ENCODE assay signal across 24 mouse cellular contexts in the genomic region with DNA sequence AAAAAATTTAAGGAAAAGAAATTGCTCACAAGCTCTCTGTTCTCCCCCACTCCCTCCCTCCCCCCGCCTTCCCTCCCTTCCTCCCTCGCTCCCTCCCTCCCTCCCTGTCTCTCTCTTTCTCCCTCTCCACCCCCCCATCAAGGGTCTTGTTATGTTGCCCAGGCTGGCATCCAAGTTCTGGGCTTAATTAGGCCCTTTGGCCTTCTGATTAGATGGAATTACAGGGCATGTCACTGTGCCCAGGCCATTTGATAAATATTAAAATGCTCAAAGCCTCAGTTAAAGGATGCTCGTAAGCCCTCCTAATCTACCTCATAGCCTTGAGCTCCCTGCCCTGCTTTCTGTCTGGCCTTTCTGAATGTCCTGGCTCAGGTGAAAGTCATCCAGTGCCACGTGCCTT. TPM values are rescaled to one million over a fixed set of nuclear protein-coding genes. Genes with fewer than 3 reads are reported as not detected.
DNase-seq lines count a peak whose midpoint lies in the region; ATAC-seq and TF ChIP-seq lines count a peak whose summit lies in the region.
"Had no signal": no experiment of that assay in that cellular context is flagged by ENCODE, and none has a peak within 500 bp of the region (broad histone marks: within the 10 kb centered on the region; RNA-seq: fewer than 3 reads in every experiment).

No protein-coding gene starts in this region.

- H3K9ac ChIP-seq in forebrain, embryonic 14.5 days (ENCODE audit: low read length), result no peak overlapping the region
- H3K9ac ChIP-seq in forebrain, embryonic 16.5 days (replicated peaks; ENCODE audit: low read depth, low read length), result no peak overlapping the region

- H3K4me3 ChIP-seq in forebrain, embryonic 14.5 days (ENCODE audit: low read depth, low read length), result no peak overlapping the region
- H3K4me3 ChIP-seq in forebrain, embryonic 16.5 days (replicated peaks; ENCODE audit: low read length), result no peak overlapping the region

- peaks cover 84% of the 10 kb centered on the region for H3K36me3 ChIP-seq in forebrain, embryonic 14.5 days (ENCODE audit: control insufficient read depth, insufficient read depth, low read length)
- H3K36me3 ChIP-seq in forebrain, embryonic 16.5 days (ENCODE audit: control insufficient read depth, insufficient read depth), result peaks cover 15% of the 10 kb centered on the region

- peak; percentile 38 for DNase-seq in forebrain, embryonic 14.5 days (ENCODE audit: low spot score)
- DNase-seq in ovary, adult 18-20 months (ENCODE audit: low spot score), result peak; percentile 52
- DNase-seq in ovary, postnatal 10 days (ENCODE audit: low spot score), result no peak
- peak; percentile 57 for DNase-seq in brain, embryonic 14.5 days (ENCODE audit: low read depth)
- DNase-seq in left cerebral cortex, postnatal 36 days (ENCODE audit: low spot score in 2 of 2), result no peak
- DNase-seq: adrenal gland, adult 2 months; adrenal gland, adult 8-10 months; adrenal gland, postnatal 10 days; adrenal gland, postnatal 14 days; adrenal gland, postnatal 25 days; adrenal gland, postnatal 36 days; B cell, adult 2 months; cerebellum, adult 11 months; cerebellum, adult 11-12 months; cerebellum, adult 18-20 months; cerebellum, adult 2 months had no signal

- no peak for TF ChIP-seq CTCF in brain, embryonic 14.5 days (IDR thresholded peaks at IDR 0.05; ENCODE audit: borderline replicate concordance, extremely low read depth, insufficient read depth, insufficient read length)

- WGBS in forebrain, embryonic 14.5 days, result 58% methylated on average over 4 of the region's 4 CpGs
- 59% methylated on average over 4 of the region's 4 CpGs for WGBS in forebrain, embryonic 16.5 days

- no peaks in the 10 kb centered on the region for H3K9me3 ChIP-seq in forebrain, embryonic 14.5 days (replicated peaks; ENCODE audit: control insufficient read depth, low read length)
- no peaks in the 10 kb centered on the region for H3K9me3 ChIP-seq in forebrain, embryonic 16.5 days (ENCODE audit: control insufficient read depth, low read length)
- H3K9me3 ChIP-seq: G1E had no signal

- intact Hi-C loops in left cerebral cortex, postnatal 36 days (cut with DNase I), result no loop called here

- H3K4me2 ChIP-seq in forebrain, embryonic 14.5 days (ENCODE audit: low read length), result no peak overlapping the region
- no peak overlapping the region for H3K4me2 ChIP-seq in forebrain, embryonic 16.5 days (ENCODE audit: low read length)

- TF ChIP-seq POLR2A in brain, embryonic 14.5 days (IDR thresholded peaks at IDR 0.05; ENCODE audit: borderline replicate concordance, extremely low read depth, insufficient read depth, insufficient read length, poor library complexity, severe bottlenecking), result no peak

- H3K27me3 ChIP-seq in forebrain, embryonic 14.5 days (replicated peaks; ENCODE audit: control insufficient read depth, insufficient read depth, low read length), result no peaks in the 10 kb centered on the region
- no peaks in the 10 kb centered on the region for H3K27me3 ChIP-seq in forebrain, embryonic 16.5 days (replicated peaks; ENCODE audit: control insufficient read depth, insufficient read depth, low read length)
- H3K27me3 ChIP-seq: CH12.LX, Patski had no signal

- H3K4me1 ChIP-seq in forebrain, embryonic 14.5 days (ENCODE audit: control insufficient read depth, insufficient read depth, low read length), result no peaks in the 10 kb centered on the region
- peaks cover 7% of the 10 kb centered on the region; the same call in 1 of the 2 replicates for H3K4me1 ChIP-seq in forebrain, embryonic 16.5 days (replicated peaks; ENCODE audit: control insufficient read depth, insufficient read depth, low read length)

- ATAC-seq in forebrain, embryonic 14.5 days, result no peak
- ATAC-seq in forebrain, embryonic 16.5 days, result no peak
- ATAC-seq: activated CD4-positive, CD25-positive, alpha-beta regulatory T cell, adult 4 months; CD4-positive, CD25-positive, alpha-beta regulatory T cell, adult 4 months; Patski had no signal

- no peak overlapping the region for H3K27ac ChIP-seq in forebrain, embryonic 14.5 days (ENCODE audit: low read depth, low read length)
- no peak overlapping the region for H3K27ac ChIP-seq in forebrain, embryonic 16.5 days (ENCODE audit: low read length)

RNA-seq across cellular contexts. Expression of a gene that starts 7.6 kb away (rescaled TPM):
- polyA plus RNA-seq in forebrain, embryonic 14.5 days (2014; fragmentation: Nextera tagmentation; extraction: Ambion mirVana), result 28.6 and 35.0 TPM in 2 replicates
- polyA plus RNA-seq in forebrain, embryonic 16.5 days (2015; fragmentation: Nextera tagmentation; extraction: Ambion mirVana), result 29.2 and 31.4 TPM in 2 replicates
- 44.9 TPM in 2 replicates for polyA plus RNA-seq in brain, embryonic 14.5 days (2012; rRNA removed)
- total RNA-seq in left cerebral cortex, postnatal 36 days (2021), result 10 to 100 TPM; 62.2 to 64.9 TPM

RNA-seq across cellular contexts. Expression of a gene that starts 53.9 kb away (rescaled TPM):
- 2.8 and 3.6 TPM in 2 replicates for polyA plus RNA-seq in forebrain, embryonic 14.5 days (2014; fragmentation: Nextera tagmentation; extraction: Ambion mirVana)
- polyA plus RNA-seq in forebrain, embryonic 16.5 days (2015; fragmentation: Nextera tagmentation; extraction: Ambion mirVana), result 6.1 and 7.7 TPM in 2 replicates
- polyA plus RNA-seq in brain, embryonic 14.5 days (2012; rRNA removed), result 4.6 and 17.0 TPM in 2 replicates
- total RNA-seq in left cerebral cortex, postnatal 36 days (2021), result 10 to 100 TPM; 17.5 to 20.4 TPM
- total RNA-seq: ES-E14, MEL had no signal
- polyA plus RNA-seq: activated CD4-positive, CD25-positive, alpha-beta regulatory T cell, adult 4 months; CD4-positive, CD25-positive, alpha-beta regulatory T cell, adult 4 months; G1E had no signal

Comparison
In these comparisons a context has a peak if more than half of its experiments do, and no peak if none do; other contexts are left out.
1. DNase-seq: peak in forebrain, embryonic 14.5 days (single experiment), ovary, adult 18-20 months (single experiment) and brain, embryonic 14.5 days (single experiment); none in ovary, postnatal 10 days (single experiment) and left cerebral cortex, postnatal 36 days (0 of 2).